Mouse (Mus musculus) limb, embryonic 11.5 days (tissue): ENCODE data around the gene Olfr1434. TPM values are rescaled to one million over a fixed set of nuclear protein-coding genes. Genes with fewer than 3 reads are reported as not detected.
"Not testable (repeated sequence)": the region's sequence is repeated elsewhere in the genome, so short reads cannot be mapped to it uniquely, and the experiment has no call there.

ENCODE experiments used
- ATAC-seq: fragments of 200-750 bp; cut with Nextera tagmentation; 2 replicates; pipeline ENCODE4 v1.8.0; 2017; ENCODE audit warnings: low read depth; ENCODE audit not compliant: insufficient number of reproducible peaks, low FRiP score, low TSS enrichment
- DNase-seq: peaks from one replicate; pipeline ENCODE4 v3.0.0-alpha.2; 2015; ENCODE audit warnings: low spot score
- H3K27ac ChIP-seq: fragments of 300-500 bp; sonication (generic); replicated peaks from 2 replicates; pipeline ENCODE4 v1.5.1; 2014; ENCODE audit warnings: low read depth, mild to moderate bottlenecking, low read length
- H3K27me3 ChIP-seq: fragments of 300-500 bp; sonication (generic); 2 replicates; pipeline ENCODE4 v1.6.1; 2014; ENCODE audit warnings: mild to moderate bottlenecking, low read length, mixed read lengths; ENCODE audit not compliant: control insufficient read depth, insufficient read depth
- H3K36me3 ChIP-seq: fragments of 300-500 bp; sonication (generic); 2 replicates; pipeline ENCODE4 v1.6.1; 2014; ENCODE audit warnings: mild to moderate bottlenecking, low read length, moderate library complexity, mixed read lengths; ENCODE audit not compliant: control insufficient read depth, insufficient read depth
- H3K4me1 ChIP-seq: fragments of 300-500 bp; sonication (generic); 2 replicates; pipeline ENCODE4 v1.6.1; 2014; ENCODE audit warnings: low read length, mixed read lengths; ENCODE audit not compliant: control insufficient read depth, insufficient read depth
- H3K4me2 ChIP-seq: fragments of 300-500 bp; sonication (generic); 2 replicates; pipeline ENCODE4 v1.6.1; 2014; ENCODE audit warnings: low read depth, mild to moderate bottlenecking, moderate library complexity; ENCODE audit not compliant: severe bottlenecking
- H3K4me3 ChIP-seq: fragments of 300-500 bp; sonication (generic); 2 replicates; pipeline ENCODE4 v1.5.1; 2014; ENCODE audit warnings: low read depth, low read length
- H3K9ac ChIP-seq: fragments of 300-500 bp; sonication (generic); 2 replicates; pipeline ENCODE4 v1.6.1; 2014; ENCODE audit warnings: mild to moderate bottlenecking, low read length
- H3K9me3 ChIP-seq: fragments of 300-500 bp; sonication (generic); 2 replicates; pipeline ENCODE4 v1.6.1; 2016; ENCODE audit warnings: low read length; ENCODE audit not compliant: control insufficient read depth
- WGBS: fragments of 180-500 bp; shearing (Covaris S2); extraction: QIAGEN DNeasy Blood & Tissue Kit; methylation state at CpG from one replicate; pipeline ENCODE4 v1.1.7; 2014; 5-methylcytosine and 5-hydroxymethylcytosine counted together
- polyA plus RNA-seq: library from polyadenylated mRNA; unstranded; fragments of >200 nt; fragmentation: Nextera tagmentation; extraction: Ambion mirVana; gene quantifications from 2 replicates; pipeline ENCODE4 v1.2.1, GENCODE M21; 2014

The Olfr1434 gene
- polyA plus RNA-seq = not detected in 2 replicates

DNA sequence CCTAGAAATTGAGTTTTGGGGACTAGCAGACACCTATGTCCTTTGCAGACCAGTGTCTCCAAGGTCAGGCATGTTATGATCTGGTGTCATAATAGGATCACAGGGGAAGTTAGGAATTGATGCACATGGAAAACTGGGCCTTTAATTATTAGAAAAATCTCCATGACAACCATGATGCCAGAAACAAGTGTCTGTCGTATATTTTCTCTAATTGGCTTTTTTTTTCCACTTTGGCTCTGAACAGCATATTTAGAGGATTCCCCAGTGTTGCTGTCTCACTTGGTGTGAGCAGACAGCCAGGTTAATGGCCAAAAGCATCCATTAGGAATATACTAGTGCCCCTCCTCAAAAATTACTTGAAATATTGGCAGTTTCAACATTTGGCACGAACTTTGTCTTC lies at the start of gene Olfr1434:
Gene Olfr1434, plus strand, starts transcription at position 301 of the 400 bp plus-strand sequence.
- DNase-seq (no peak), ATAC-seq (no peak)
- no peak within 1 kb of the TSS for H3K27ac ChIP-seq
- H3K4me1 ChIP-seq = no peaks in the 10 kb centered on the region
- H3K4me3 ChIP-seq = no peak within 1 kb of the TSS
- 68% methylated on average over 2 of the region's 2 CpGs for WGBS
- H3K36me3 ChIP-seq = no peaks in the 10 kb centered on the region
- no peak within 1 kb of the TSS for H3K9ac ChIP-seq
- H3K27me3 ChIP-seq = no peaks in the 10 kb centered on the region
- H3K4me2 ChIP-seq = no peak within 1 kb of the TSS
- no peaks in the 10 kb centered on the region for H3K9me3 ChIP-seq

DNA sequence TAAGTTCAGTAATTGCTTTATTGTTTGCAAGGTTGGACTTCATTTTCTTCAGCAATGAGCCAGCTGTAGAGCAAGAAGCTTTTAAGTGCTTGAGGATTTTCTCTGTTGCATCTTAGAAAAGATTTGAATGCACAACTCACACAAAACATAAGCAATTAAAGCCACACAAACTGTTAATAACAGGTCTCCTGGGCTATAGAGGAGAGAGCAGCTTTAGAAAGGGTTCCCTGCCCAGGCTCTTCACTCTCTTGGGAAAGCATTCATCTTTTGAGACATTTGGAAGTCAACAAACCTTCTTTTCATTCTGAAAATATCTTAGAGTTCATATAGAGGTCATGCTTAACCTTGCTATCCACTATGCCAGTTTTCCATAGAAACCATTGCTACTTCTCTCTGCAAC lies 47.2 kb upstream of the Olfr1434 start, which contains the start of gene Olfr1432:
Gene Olfr1432, minus strand, starts transcription at position 101 of the 400 bp plus-strand sequence.
- ATAC-seq = not testable (repeated sequence)

DNA sequence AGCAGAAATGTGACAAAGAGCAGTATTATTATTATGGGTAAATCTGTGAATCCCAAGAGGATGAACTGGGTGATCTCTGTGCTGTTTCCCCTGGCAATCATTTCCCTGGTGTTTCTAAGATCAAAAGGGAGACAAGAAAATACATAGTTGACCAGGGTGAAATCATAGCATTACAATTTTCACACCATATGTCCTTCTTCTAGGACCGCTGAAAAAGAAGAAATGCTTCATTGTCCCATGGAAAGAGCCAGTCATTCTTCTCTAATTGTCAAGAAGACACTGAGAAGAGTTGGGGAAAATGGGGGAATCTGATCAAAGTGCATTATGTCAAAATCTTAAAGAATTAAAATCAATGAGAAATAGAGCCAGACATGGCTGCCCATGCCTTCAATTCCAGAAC lies 38.1 kb upstream of the Olfr1434 start, which contains the start of gene Olfr262:
Gene Olfr262, minus strand, starts transcription at position 101 of the 400 bp plus-strand sequence.
- Histone ChIP-seq H3K9ac (no peak within 1 kb of the TSS), H3K27ac (no peak within 1 kb of the TSS), H3K36me3 (no peaks in the 10 kb centered on the region), H3K4me2 (no peak within 1 kb of the TSS), H3K27me3 (no peaks in the 10 kb centered on the region), H3K4me1 (no peaks in the 10 kb centered on the region), H3K4me3 (no peak within 1 kb of the TSS), H3K9me3 (no peaks in the 10 kb centered on the region)
- ATAC-seq = no peak
- WGBS = 83% methylated on average over 1 of the region's 1 CpGs
- no peak for DNase-seq

More for the DNA sequence above, 47.2 kb upstream of the Olfr1434 start, which contains the start of gene Olfr1432:
- DNase-seq, H3K4me1 ChIP-seq, H3K36me3 ChIP-seq, H3K27me3 ChIP-seq, H3K9me3 ChIP-seq, H3K9ac ChIP-seq, H3K4me3 ChIP-seq, H3K4me2 ChIP-seq, H3K27ac ChIP-seq: not testable (repeated sequence)

DNA sequence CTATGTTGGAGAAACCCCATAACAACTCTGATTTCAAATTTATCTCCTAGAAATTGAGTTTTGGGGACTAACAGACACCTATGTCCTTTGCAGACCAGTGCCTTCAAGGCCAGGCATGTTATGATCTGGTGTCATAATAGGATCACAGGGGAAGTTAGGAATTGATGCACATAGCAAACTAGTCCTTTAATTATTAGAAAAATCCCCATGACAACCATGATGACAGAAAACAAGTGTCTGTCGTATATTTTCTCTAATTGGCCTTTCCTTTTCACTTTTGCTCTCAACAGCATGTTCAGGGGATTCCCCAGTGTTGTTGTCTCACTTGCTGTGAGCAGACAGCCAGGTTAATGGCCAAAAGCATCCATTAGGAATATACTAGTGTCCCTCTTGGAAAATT lies 18.9 kb upstream of the Olfr1434 start, which contains the start of gene Olfr235:
Gene Olfr235, plus strand, starts transcription at position 301 of the 400 bp plus-strand sequence.
- H3K36me3 ChIP-seq = no peaks in the 10 kb centered on the region
- no peak within 1 kb of the TSS for H3K9ac ChIP-seq
- no peaks in the 10 kb centered on the region for H3K27me3 ChIP-seq
- DNase-seq (no peak), ATAC-seq (no peak)
- H3K4me3 ChIP-seq = no peak within 1 kb of the TSS
- 64% methylated on average over 1 of the region's 1 CpGs for WGBS
- no peaks in the 10 kb centered on the region for H3K9me3 ChIP-seq
- H3K4me1 ChIP-seq = no peaks in the 10 kb centered on the region
- no peak within 1 kb of the TSS for H3K4me2 ChIP-seq
- no peak within 1 kb of the TSS for H3K27ac ChIP-seq

DNA sequence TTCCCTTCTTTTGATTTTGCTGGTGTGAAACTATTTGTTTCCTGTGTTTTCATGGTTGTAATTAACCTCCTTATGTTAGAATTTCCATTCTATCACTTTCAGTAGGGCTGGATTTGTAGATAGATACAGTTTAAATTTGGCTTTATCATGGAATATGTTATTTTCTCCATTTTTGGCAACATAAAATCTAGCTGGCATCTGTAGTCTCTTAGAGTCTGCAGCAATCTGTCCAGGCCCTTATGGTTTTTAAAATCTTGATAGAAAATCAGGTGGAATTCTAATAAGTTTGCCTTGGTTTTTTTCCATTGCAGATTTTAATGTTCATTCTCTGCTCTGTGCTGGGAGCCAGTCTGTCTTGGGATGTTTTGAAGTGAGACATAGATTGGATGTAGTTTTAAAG lies 13.3 kb downstream of the Olfr1434 start:
- DNase-seq (no peak), ATAC-seq (no peak)
- H3K27me3 ChIP-seq = no peaks in the 10 kb centered on the region
- H3K4me3 ChIP-seq = no peak overlapping the region
- H3K9me3 ChIP-seq = no peaks in the 10 kb centered on the region
- no peak overlapping the region for H3K27ac ChIP-seq
- H3K4me2 ChIP-seq = no peak overlapping the region
- no peak overlapping the region for H3K9ac ChIP-seq
- H3K36me3 ChIP-seq = no peaks in the 10 kb centered on the region
- H3K4me1 ChIP-seq = no peaks in the 10 kb centered on the region

DNA sequence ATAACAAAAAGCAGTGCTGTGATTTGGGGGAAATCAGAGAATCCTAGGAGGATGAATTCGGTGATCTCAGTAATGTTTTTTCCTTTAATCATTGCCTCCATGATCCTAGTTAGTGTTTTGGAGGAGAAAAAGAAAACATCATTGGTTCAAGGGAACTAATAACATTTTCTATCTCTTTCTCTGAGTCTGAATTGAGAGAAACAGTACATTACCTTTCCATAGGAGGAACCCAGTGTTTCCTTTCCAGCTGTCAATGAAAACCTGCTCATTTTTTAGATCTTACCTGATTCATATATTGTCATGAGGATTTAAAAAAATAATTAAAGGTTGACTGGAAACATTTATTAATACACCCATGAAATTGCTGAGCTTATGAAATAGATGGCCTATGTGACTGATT lies 19.4 kb downstream of the Olfr1434 start, which contains the start of gene Olfr1436:
Gene Olfr1436, minus strand, starts transcription at position 101 of the 400 bp plus-strand sequence.
- H3K4me3 ChIP-seq, ATAC-seq, H3K27me3 ChIP-seq, H3K36me3 ChIP-seq, H3K4me1 ChIP-seq, DNase-seq, H3K9me3 ChIP-seq, H3K4me2 ChIP-seq, H3K27ac ChIP-seq, H3K9ac ChIP-seq: not testable (repeated sequence)
- 85% methylated on average over 1 of the region's 1 CpGs for WGBS

DNA sequence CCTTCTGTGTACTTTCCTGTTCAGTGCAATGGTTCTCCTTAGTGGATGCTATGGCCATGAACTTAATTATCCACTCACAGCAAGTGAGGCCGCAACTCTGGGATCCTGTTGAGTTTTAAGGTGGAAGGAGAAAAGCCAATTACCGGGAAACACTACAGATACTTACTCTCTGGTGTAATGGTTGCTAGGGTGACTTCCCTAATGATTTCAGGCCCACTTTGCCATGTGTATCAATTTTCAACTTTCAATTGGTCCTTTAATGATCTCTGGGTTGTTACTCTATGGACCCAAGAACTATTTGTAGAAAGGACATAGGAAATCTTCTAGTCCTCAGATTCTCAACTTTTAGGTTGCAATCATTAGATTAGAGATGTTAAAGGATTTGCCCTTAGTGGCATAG lies 45.3 kb downstream of the Olfr1434 start, which contains the start of gene Olfr1437:
Gene Olfr1437, minus strand, starts transcription at position 101 of the 400 bp plus-strand sequence.
- Histone ChIP-seq H3K9me3 (no peaks in the 10 kb centered on the region), H3K4me2 (no peak within 1 kb of the TSS), H3K4me3 (no peak within 1 kb of the TSS), H3K4me1 (no peaks in the 10 kb centered on the region), H3K27ac (no peak within 1 kb of the TSS), H3K9ac (no peak within 1 kb of the TSS), H3K27me3 (no peaks in the 10 kb centered on the region), H3K36me3 (no peaks in the 10 kb centered on the region)
- ATAC-seq (no peak), DNase-seq (no peak)
- WGBS = 53% methylated on average over 2 of the region's 2 CpGs
